Mouse (Mus musculus) intestine, embryonic 14.5 days (tissue): ENCODE measurements around the gene Morn5. TPM values are rescaled to one million over a fixed set of nuclear protein-coding genes. Genes with fewer than 3 reads are reported as not detected.

Source experiments
- ATAC-seq: fragments of 200-750 bp; cut with Nextera tagmentation; replicated peaks from 2 replicates; pipeline ENCODE4 v1.8.0; 2017; ENCODE audit warnings: low read depth, moderate number of reproducible peaks, moderate TSS enrichment, moderate library complexity; ENCODE audit not compliant: low FRiP score, low TSS enrichment
- DNase-seq: peaks from one replicate; pipeline ENCODE4 v3.0.0-alpha.2; 2018; ENCODE audit warnings: low spot score
- H3K27ac ChIP-seq: fragments of 300-500 bp; sonication (generic); 2 replicates; pipeline ENCODE4 v1.5.1; 2014; ENCODE audit warnings: low read depth, mild to moderate bottlenecking, control low read depth
- H3K27me3 ChIP-seq: fragments of 300-500 bp; sonication (generic); replicated peaks from 2 replicates; pipeline ENCODE4 v1.6.1; 2014; ENCODE audit warnings: low read length, control low read depth; ENCODE audit not compliant: control insufficient read depth, insufficient read depth
- H3K36me3 ChIP-seq: fragments of 300-500 bp; sonication (generic); 2 replicates; pipeline ENCODE4 v1.6.1; 2014; ENCODE audit warnings: low read length, control low read depth; ENCODE audit not compliant: control insufficient read depth, insufficient read depth
- H3K4me1 ChIP-seq: fragments of 300-500 bp; sonication (generic); replicated peaks from 2 replicates; pipeline ENCODE4 v1.6.1; 2014; ENCODE audit warnings: low read length, control low read depth, mixed read lengths; ENCODE audit not compliant: control insufficient read depth, insufficient read depth
- H3K4me2 ChIP-seq: fragments of 300-500 bp; sonication (generic); 2 replicates; pipeline ENCODE4 v1.6.1; 2014; ENCODE audit warnings: low read length
- H3K4me3 ChIP-seq: fragments of 300-500 bp; sonication (generic); 2 replicates; pipeline ENCODE4 v1.5.1; 2014; ENCODE audit warnings: low read depth, low read length, control low read depth, mixed read lengths
- H3K9ac ChIP-seq: fragments of 300-500 bp; sonication (generic); 2 replicates; pipeline ENCODE4 v1.6.1; 2014; ENCODE audit warnings: mild to moderate bottlenecking, low read length
- H3K9me3 ChIP-seq: fragments of 300-500 bp; sonication (generic); 2 replicates; pipeline ENCODE4 v1.6.1; 2016; ENCODE audit warnings: low read length, control low read depth; ENCODE audit not compliant: control insufficient read depth
- WGBS: fragments of 180-500 bp; shearing (Covaris S2); extraction: QIAGEN DNeasy Blood & Tissue Kit; methylation state at CpG from one replicate; pipeline ENCODE4 v1.1.7; 2014; 5-methylcytosine and 5-hydroxymethylcytosine counted together
- polyA plus RNA-seq: library from polyadenylated mRNA; unstranded; fragments of >200 nt; fragmentation: Nextera tagmentation; extraction: Ambion mirVana; gene quantifications from 2 replicates; pipeline ENCODE4 v1.2.1, GENCODE M21; 2014

Morn5 gene
- polyA plus RNA-seq, 1 experiment from 2014 or later, result not detected

- Histone ChIP-seq H3K9ac (peak overlapping the region; percentile 77), H3K36me3 (peaks cover 21% of the 10 kb centered on the region), H3K4me3 (peak overlapping the region; percentile 97), H3K27ac (no peak overlapping the region), H3K9me3 (no peaks in the 10 kb centered on the region), H3K4me1 (peaks cover 9% of the 10 kb centered on the region), H3K4me2 (peak overlapping the region; percentile 84), H3K27me3 (no peaks in the 10 kb centered on the region)
- ATAC-seq (no peak), DNase-seq (peak; percentile 56)
- WGBS, result 68% methylated on average over 8 of the region's 8 CpGs
Measured at GRCm38 (mm10) chr2:36048164-36048563, 1.1 kb upstream of the Morn5 start.

GRCm38 (mm10) chr2:36049567-36049954 lies 303 bp downstream of the Morn5 start:
- no peak overlapping the region for H3K9ac ChIP-seq
- no peak overlapping the region for H3K27ac ChIP-seq
- peak overlapping the region; percentile 84 for H3K4me2 ChIP-seq
- H3K4me1 ChIP-seq, result peaks cover 9% of the 10 kb centered on the region
- 41% methylated on average over 10 of the region's 10 CpGs for WGBS
- peaks cover 7% of the 10 kb centered on the region; the same call in 1 of the 2 replicates for H3K36me3 ChIP-seq
- ATAC-seq, result peak; percentile 34
- DNase-seq, result no peak
- peak overlapping the region; percentile 97 for H3K4me3 ChIP-seq
- no peaks in the 10 kb centered on the region for H3K27me3 ChIP-seq
- H3K9me3 ChIP-seq, result no peaks in the 10 kb centered on the region

GRCm38 (mm10) chr2:36053249-36053648 lies 4.0 kb downstream of the Morn5 start:
- Histone ChIP-seq H3K4me3 (no peak overlapping the region), H3K27ac (no peak overlapping the region), H3K36me3 (no peaks in the 10 kb centered on the region), H3K9ac (no peak overlapping the region), H3K9me3 (no peaks in the 10 kb centered on the region), H3K4me2 (no peak overlapping the region), H3K4me1 (peaks cover 2% of the 10 kb centered on the region), H3K27me3 (no peaks in the 10 kb centered on the region)
- DNase-seq, result no peak
- ATAC-seq, result no peak
- 47% methylated on average over 3 of the region's 3 CpGs for WGBS

- Histone ChIP-seq H3K9ac (no peak overlapping the region), H3K9me3 (no peaks in the 10 kb centered on the region), H3K4me2 (no peak overlapping the region), H3K27ac (no peak overlapping the region), H3K27me3 (no peaks in the 10 kb centered on the region), H3K36me3 (no peaks in the 10 kb centered on the region), H3K4me1 (no peaks in the 10 kb centered on the region), H3K4me3 (no peak overlapping the region)
- DNase-seq (no peak), ATAC-seq (no peak)
- 39% methylated on average over 3 of the region's 3 CpGs for WGBS
Measured at GRCm38 (mm10) chr2:36056248-36056647, 7.0 kb downstream of the Morn5 start.

GRCm38 (mm10) chr2:36061409-36061808 lies 12.2 kb downstream of the Morn5 start:
- Histone ChIP-seq H3K4me2 (no peak overlapping the region), H3K4me1 (no peaks in the 10 kb centered on the region), H3K9ac (no peak overlapping the region), H3K9me3 (no peaks in the 10 kb centered on the region), H3K27me3 (no peaks in the 10 kb centered on the region), H3K27ac (no peak overlapping the region), H3K4me3 (no peak overlapping the region), H3K36me3 (no peaks in the 10 kb centered on the region)
- 46% methylated on average over 5 of the region's 5 CpGs for WGBS
- no peak for ATAC-seq
- DNase-seq, result no peak

- Histone ChIP-seq H3K27me3 (no peaks in the 10 kb centered on the region), H3K4me1 (no peaks in the 10 kb centered on the region), H3K9me3 (no peaks in the 10 kb centered on the region), H3K4me2 (no peak overlapping the region), H3K36me3 (no peaks in the 10 kb centered on the region), H3K27ac (no peak overlapping the region), H3K9ac (no peak overlapping the region), H3K4me3 (no peak overlapping the region)
- ATAC-seq (no peak), DNase-seq (no peak)
- WGBS, result 59% methylated on average over 9 of the region's 9 CpGs
Measured at GRCm38 (mm10) chr2:36067132-36067531, 17.9 kb downstream of the Morn5 start.

- Histone ChIP-seq H3K4me2 (no peak overlapping the region), H3K27me3 (no peaks in the 10 kb centered on the region), H3K27ac (no peak overlapping the region), H3K4me1 (no peaks in the 10 kb centered on the region), H3K9me3 (no peaks in the 10 kb centered on the region), H3K4me3 (no peak overlapping the region), H3K36me3 (no peaks in the 10 kb centered on the region), H3K9ac (no peak overlapping the region)
- ATAC-seq (no peak), DNase-seq (no peak)
- WGBS, result 70% methylated on average over 8 of the region's 8 CpGs
Measured at GRCm38 (mm10) chr2:36071660-36072305, 22.5 kb downstream of the Morn5 start.

- Histone ChIP-seq H3K9me3 (no peaks in the 10 kb centered on the region), H3K9ac (no peak overlapping the region), H3K4me3 (no peak overlapping the region), H3K27ac (no peak overlapping the region), H3K4me1 (peaks cover 7% of the 10 kb centered on the region; the same call in 1 of the 2 replicates), H3K36me3 (no peaks in the 10 kb centered on the region), H3K4me2 (no peak overlapping the region), H3K27me3 (no peaks in the 10 kb centered on the region)
- ATAC-seq (no peak), DNase-seq (no peak)
- 55% methylated on average over 3 of the region's 3 CpGs for WGBS
Measured at GRCm38 (mm10) chr2:36073781-36074180, 24.5 kb downstream of the Morn5 start.

GRCm38 (mm10) chr2:36075210-36075609 lies 26.0 kb downstream of the Morn5 start:
- ATAC-seq (no peak), DNase-seq (no peak)
- Histone ChIP-seq H3K27me3 (no peaks in the 10 kb centered on the region), H3K9ac (no peak overlapping the region), H3K4me2 (no peak overlapping the region), H3K27ac (no peak overlapping the region), H3K4me1 (peaks cover 7% of the 10 kb centered on the region; the same call in 1 of the 2 replicates), H3K36me3 (no peaks in the 10 kb centered on the region), H3K4me3 (no peak overlapping the region), H3K9me3 (no peaks in the 10 kb centered on the region)
- WGBS, result 82% methylated on average over 5 of the region's 5 CpGs
